Mouse (Mus musculus) heart, adult 2 months (tissue): ENCODE data around the gene Spsb1.

Experiments used
- CTCF ChIP-seq: fragments of 200-600 bp; IDR thresholded peaks from 2 replicates; pipeline ENCODE4 v1.8.1; 2022; ENCODE audit warnings: antibody characterized with exemption, mild to moderate bottlenecking, moderate library complexity
- POLR2A ChIP-seq: fragments of 200-500 bp; IDR thresholded peaks from 2 replicates; pipeline ENCODE4 v1.6.1; 2011; ENCODE audit warnings: mild to moderate bottlenecking, low read depth, low read length, control low read depth; ENCODE audit not compliant: insufficient read depth

DNA sequence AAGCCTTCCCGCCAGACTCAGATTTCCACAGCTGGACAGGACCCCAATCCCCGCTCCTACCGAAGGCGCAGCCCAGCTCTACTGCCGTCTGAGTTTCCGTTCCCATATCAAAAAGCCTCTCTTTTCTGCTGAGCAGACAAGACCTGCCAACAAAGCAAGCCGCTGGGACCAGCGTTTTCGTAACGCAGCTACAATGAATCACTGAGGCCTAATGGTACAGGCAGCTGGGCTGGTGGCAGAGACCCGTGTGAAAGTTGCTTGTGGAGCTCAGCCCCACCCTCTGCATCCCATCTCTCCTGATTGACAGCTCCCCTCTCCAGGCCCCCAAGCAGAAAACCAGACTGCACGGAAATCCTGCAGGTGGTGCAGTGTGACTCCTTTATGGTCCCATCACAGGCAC lies 34.0 kb downstream of the Spsb1 start:
- TF ChIP-seq CTCF (no peak), POLR2A (no peak)
